Mouse (Mus musculus): ENCODE measurements around the gene Pou2f2. TPM values are rescaled to one million over a fixed set of nuclear protein-coding genes. Genes with fewer than 3 reads are reported as not detected.

Pou2f2 gene
- total and polyA plus RNA-seq, 3 experiments, result 8.9 to 102 (median 46.1) TPM

DNA sequence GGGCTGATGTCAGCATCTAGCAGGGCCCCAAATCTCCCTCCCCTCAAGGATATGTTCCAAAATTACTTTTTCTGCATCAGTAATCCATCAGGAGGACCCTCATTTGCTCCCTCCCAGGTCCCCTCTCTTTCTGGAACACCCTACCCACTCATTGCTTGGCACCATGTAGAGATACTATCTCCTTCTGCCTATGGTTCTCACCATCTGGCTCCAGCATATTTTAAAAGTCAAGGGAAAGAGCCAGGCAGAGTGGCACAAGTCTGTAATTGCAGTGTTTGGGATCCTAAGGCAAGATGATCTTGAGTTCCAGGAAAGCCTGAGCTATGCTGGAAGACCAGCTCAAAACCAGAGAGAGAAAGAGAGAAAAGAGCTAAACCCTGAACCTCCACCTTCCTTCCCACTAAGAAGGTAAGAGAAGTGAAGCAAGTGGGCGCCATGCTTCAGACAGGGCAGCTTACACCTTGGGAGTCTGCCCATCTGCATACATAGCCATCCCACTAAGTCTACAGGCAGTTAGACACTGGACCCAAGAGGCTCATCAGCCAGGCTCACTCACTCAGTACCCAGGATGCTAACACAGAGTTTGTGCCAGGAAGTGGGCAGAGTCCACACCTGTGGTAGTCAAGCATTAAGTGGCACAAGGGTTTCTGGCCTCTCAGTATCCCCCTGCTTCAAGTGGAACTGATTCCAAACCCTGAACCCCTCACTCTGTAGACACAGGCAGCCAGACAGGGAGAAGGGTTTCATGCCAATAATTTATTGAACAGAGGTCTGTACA lies 48.2 kb upstream of the Pou2f2 start:
- peaks cover 4 to 5% of the 10 kb centered on the region in 2 experiments; a peak in 3 of 4 replicates for H3K4me1 ChIP-seq (ENCODE audit: control insufficient read depth in 1 of 2, insufficient read depth in 2 of 2)
- no peak for DNase-seq (ENCODE audit: extremely low read depth)
- H3K36me3 ChIP-seq (replicated peaks in 1 of 2; ENCODE audit: control insufficient read depth in 1 of 2, insufficient read depth in 1 of 2, low read length in 1 of 2), result peaks cover 85 to 97% of the 10 kb centered on the region in 2 experiments
- dilution Hi-C loops (cut with MboI; ENCODE audit: extremely low pct_ligation_motif_present, extremely low pct_unique_long_range_greater_than_20kb, low sequenced_read_pairs) (no loop called here), in situ Hi-C loops (cut with MboI; ENCODE audit: low pct_ligation_motif_present, low pct_unique_long_range_greater_than_20kb, low sequenced_read_pairs) (no loop called here)
- no peak overlapping the region for H3K4me3 ChIP-seq (replicated peaks in 1 of 3; ENCODE audit: low read depth in 2 of 3, low read length in 2 of 3, poor library complexity in 1 of 3)
- H3K27me3 ChIP-seq (replicated peaks), result no peaks in the 10 kb centered on the region
- TF ChIP-seq POLR2A (IDR thresholded peaks at IDR 0.05; ENCODE audit: low read depth, low read length) (peak; percentile 14; the same call in 1 of the 2 replicates), ETS1 (conservative IDR thresholded peaks at IDR 0.05; ENCODE audit: low read depth, low read length) (no peak), POLR2AphosphoS2 (IDR thresholded peaks at IDR 0.05; ENCODE audit: low read depth, low read length) (peak; percentile 48; the same call in 1 of the 2 replicates)
- H3K4me2 ChIP-seq (ENCODE audit: insufficient read depth, low read depth, poor library complexity, severe bottlenecking), result no peak overlapping the region
- no peaks in the 10 kb centered on the region for H3K9me3 ChIP-seq (replicated peaks; ENCODE audit: low read length)
- no peak overlapping the region for H3K27ac ChIP-seq (ENCODE audit: insufficient read depth, low read depth)
- no peaks in the 10 kb centered on the region; the same call in 1 of the 2 replicates for H3K79me2 ChIP-seq (replicated peaks; ENCODE audit: control insufficient read depth, extremely low read depth, insufficient read depth, poor library complexity, severe bottlenecking)
- no peak overlapping the region for H3K9ac ChIP-seq (ENCODE audit: insufficient read depth, low read depth)

DNA sequence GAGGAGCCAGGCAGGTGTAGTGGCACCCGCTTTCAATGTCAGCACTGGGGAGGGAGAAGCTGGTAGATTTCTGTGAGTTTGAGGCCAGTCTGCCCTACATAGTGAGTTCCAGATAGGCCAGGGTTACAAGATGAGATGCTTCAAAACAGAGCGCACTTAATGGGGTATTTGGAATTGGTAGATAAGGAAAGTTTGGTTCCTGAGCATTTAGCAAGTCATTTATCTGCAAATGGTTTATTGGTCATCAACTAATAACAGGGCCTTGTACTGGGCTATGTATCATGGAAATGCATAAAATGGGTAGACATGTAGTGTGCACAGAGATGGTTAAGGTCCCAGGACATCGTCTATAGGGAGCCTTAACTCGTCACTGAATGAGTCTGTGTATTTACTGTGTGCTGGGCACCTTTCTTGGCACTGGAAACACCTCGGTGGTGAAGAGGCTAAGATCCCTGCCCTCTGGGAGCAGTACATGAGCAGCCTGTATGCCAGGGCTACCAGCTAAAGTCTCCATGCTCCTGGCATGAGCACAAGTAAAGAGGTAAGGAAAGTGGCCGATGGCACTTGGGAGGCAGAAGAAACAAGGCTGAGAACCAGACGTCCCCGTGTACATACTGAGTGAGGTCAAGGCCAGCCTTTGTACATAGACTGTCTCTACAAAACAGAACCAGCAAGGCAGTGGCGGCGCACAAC lies 42.9 kb upstream of the Pou2f2 start:
- peak overlapping the region; percentile 39; the same call in 1 of the 2 replicates for H3K9ac ChIP-seq (ENCODE audit: insufficient read depth, low read depth)
- peaks cover 9% of the 10 kb centered on the region for H3K79me2 ChIP-seq (replicated peaks; ENCODE audit: control insufficient read depth, extremely low read depth, insufficient read depth, poor library complexity, severe bottlenecking)
- H3K4me2 ChIP-seq (ENCODE audit: insufficient read depth, low read depth, poor library complexity, severe bottlenecking), result peak overlapping the region; percentile 84
- H3K27me3 ChIP-seq (replicated peaks), result no peaks in the 10 kb centered on the region
- no peak overlapping the region for H3K4me3 ChIP-seq (replicated peaks in 1 of 3; ENCODE audit: low read depth in 2 of 3, low read length in 2 of 3, poor library complexity in 1 of 3)
- TF ChIP-seq TCF12 (IDR thresholded peaks at IDR 0.05; ENCODE audit: low read depth, low read length) (no peak), USF2 (conservative IDR thresholded peaks at IDR 0.05; ENCODE audit: low read depth, low read length) (no peak), MYC (IDR thresholded peaks at IDR 0.05; ENCODE audit: low read depth, low read length) (no peak), MAFK (IDR thresholded peaks at IDR 0.05; ENCODE audit: insufficient replicate concordance, low read length) (no peak), ZMIZ1 (IDR thresholded peaks at IDR 0.05; ENCODE audit: low read depth, low read length) (no peak), PAX5 (IDR thresholded peaks at IDR 0.05; ENCODE audit: low read length) (no peak), CHD2 (IDR thresholded peaks at IDR 0.05; ENCODE audit: low read length) (no peak), TBP (conservative IDR thresholded peaks at IDR 0.05; ENCODE audit: low read depth, low read length) (no peak), RAD21 (IDR thresholded peaks at IDR 0.05; ENCODE audit: low read depth, low read length) (no peak), HCFC1 (IDR thresholded peaks at IDR 0.05; ENCODE audit: low read depth, low read length) (no peak), SMC3 (IDR thresholded peaks at IDR 0.05; ENCODE audit: low read depth, low read length) (no peak), JUN (IDR thresholded peaks at IDR 0.05; ENCODE audit: insufficient read depth, low read depth, low read length) (no peak)
- no peaks in the 10 kb centered on the region for H3K9me3 ChIP-seq (replicated peaks; ENCODE audit: low read length)
- peaks cover 37 to 53% of the 10 kb centered on the region in 2 experiments for H3K36me3 ChIP-seq (replicated peaks in 1 of 2; ENCODE audit: control insufficient read depth in 1 of 2, insufficient read depth in 1 of 2, low read length in 1 of 2)
- in situ Hi-C loops (cut with MboI; ENCODE audit: low pct_ligation_motif_present, low pct_unique_long_range_greater_than_20kb, low sequenced_read_pairs) (no loop called here), dilution Hi-C loops (cut with MboI; ENCODE audit: extremely low pct_ligation_motif_present, extremely low pct_unique_long_range_greater_than_20kb, low sequenced_read_pairs) (no loop called here)
- DNase-seq (ENCODE audit: extremely low read depth), result no peak
- no peak overlapping the region for H3K27ac ChIP-seq (ENCODE audit: insufficient read depth, low read depth)
- H3K4me1 ChIP-seq (ENCODE audit: control insufficient read depth in 1 of 2, insufficient read depth in 2 of 2), result peaks cover 5 to 38% of the 10 kb centered on the region in 2 experiments
